Mouse (Mus musculus) frontal cortex, adult (tissue): Measurements from ENCODE around the gene Ubap1.

Experiments
- ATAC-seq: cut with Nextera tagmentation; 2 replicates; pipeline ENCODE4 v1.9.2; 2017; ENCODE audit warnings: mild to moderate bottlenecking, moderate library complexity, mixed read lengths; ENCODE audit not compliant: low TSS enrichment

Gene Ubap1

DNA sequence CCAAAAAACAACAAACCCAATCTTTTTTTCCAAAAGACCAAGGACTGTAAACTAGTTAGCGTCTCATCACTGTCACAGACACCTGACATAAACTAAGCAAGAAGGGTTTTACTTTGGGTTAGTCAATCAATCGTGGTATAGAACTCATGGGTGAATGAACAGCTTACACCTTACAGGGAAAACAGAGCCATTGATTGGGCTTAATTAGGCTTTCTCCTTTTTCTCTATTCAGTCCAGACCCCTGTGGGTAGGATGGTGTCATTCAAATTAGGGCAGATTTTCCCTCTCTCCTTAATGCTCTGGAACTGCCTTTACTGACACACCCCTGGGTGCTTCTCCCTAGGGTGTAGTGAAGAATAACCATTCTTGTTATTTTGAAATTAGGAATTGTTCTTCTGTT lies 8.4 kb downstream of the Ubap1 start:
- ATAC-seq = no peak

DNA sequence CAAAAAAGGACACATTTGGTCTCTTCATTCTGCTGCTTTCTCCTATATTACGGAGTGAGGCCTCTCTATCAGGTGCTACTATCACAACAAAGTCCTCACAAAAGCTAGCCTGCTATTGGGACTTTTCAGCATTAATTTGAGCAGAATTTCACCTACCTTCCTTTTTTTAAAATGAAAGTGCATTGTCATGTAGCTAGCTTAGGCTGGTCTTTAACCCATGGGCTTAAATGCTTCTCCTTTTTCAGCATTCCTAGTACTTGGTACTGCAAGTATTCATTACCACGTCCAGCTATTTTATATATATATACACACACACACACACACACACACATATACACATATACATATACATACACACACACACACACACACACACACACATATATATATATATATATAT lies 9.9 kb downstream of the Ubap1 start:
- no peak for ATAC-seq

DNA sequence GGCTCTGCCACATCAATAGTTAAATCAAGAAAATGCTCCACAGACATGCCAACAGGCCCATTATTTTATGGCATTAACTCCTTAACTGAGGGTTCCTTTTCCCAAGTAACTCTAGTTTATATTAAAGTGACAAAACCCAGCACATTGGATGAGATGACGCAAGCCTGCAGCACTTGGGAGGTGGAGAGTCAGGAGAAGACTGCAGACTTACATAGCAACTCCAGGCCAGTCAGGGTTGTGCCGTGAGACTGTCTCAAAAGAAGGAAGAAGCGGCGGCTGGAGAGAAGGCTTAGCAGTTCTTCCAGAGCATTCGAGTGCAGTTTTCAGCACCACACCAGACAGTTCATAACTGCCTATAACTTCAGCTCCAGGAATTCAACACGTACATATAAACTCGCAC lies 10.6 kb downstream of the Ubap1 start:
- no peak for ATAC-seq

DNA sequence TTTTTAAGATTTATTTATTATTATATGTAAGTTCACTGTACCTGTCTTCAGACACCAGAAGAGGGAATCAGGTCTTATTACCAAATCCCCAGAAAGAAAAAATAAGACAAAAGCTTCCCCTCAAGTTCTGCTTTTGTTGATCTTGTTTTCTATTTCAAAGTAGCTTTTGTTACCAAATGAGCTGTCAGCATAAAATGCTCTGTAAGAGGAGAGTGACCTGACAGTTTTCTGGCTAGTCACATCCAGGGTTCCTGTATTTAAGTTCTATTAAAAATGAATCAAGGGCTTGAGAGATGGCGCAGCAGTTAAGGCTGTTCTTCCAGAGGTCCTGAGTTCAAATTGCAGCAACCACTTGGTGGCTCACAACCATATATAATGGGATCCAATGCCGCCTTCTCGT lies 12.3 kb downstream of the Ubap1 start:
- ATAC-seq = no peak

DNA sequence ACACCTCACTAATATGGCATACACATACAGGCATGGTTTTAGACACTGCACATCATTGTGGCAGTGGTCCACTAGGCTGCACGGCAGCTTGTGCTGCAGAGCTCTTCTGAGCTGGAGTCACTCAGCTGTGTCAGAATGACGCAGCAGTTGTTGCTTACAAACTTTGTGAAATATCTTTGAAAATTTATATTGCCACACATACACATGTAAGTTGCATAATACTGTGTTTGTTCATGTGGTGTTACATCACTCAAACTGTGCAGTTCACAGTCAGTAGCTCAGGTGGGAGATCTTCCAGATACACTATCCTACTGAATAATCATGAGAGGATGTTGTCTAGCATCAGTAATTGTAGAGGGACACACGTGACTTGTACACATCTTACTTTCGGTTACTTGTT lies 19.4 kb downstream of the Ubap1 start:
- ATAC-seq = no peak

DNA sequence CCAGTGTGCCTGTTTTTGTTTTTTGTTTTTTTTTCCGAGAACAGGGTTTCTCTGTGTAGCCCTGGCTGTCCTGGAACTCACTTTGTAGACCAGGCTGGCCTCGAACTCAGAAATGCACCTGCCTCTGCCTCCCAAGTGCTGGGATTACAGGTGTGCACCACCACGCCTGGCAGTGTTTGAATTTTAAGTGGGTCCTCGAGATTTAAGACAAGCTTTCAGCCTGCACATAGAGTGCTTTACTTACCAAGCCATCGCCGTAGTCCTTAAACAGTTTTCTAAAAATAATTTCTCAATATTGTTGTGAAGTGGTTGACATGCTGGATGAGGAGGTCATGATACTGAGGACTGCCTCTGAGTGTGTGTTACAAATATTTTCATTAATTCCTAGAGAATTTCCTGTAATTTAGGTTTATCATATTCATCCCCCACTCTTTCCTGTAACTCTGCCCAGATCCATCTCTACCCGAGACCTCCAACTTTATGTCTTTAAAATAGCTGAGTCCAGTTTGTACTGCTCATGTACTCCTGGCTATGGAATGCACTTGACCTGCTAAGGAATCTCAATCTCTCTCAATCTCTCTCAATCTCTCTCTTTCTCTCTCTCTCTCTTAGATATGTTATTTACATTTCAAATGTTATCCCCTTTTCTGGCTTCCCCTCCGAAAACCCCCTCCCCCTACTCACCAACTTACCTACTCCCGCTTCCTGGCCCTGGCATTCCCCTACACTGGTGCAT lies 21.1 kb downstream of the Ubap1 start:
- no peak for ATAC-seq

DNA sequence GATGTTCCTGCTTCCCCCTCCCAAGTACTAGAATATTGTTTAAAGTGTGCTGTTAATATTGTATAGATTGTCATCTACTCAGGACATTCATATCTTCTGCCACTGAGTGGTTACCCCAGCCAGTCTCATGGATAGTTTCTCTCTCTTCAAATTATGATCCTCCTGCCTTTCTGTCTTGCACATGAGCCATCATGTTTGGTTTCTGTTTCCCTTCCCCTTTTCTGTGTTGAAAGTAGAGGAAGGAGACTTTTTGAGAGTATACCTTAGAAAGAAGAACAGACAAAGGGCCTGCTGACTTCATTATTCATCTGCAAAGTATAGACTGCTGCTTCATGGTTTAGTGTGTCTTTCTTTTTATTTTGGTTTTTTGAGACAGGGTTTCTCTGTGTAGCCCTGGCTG lies 28.8 kb downstream of the Ubap1 start:
- ATAC-seq = no peak

DNA sequence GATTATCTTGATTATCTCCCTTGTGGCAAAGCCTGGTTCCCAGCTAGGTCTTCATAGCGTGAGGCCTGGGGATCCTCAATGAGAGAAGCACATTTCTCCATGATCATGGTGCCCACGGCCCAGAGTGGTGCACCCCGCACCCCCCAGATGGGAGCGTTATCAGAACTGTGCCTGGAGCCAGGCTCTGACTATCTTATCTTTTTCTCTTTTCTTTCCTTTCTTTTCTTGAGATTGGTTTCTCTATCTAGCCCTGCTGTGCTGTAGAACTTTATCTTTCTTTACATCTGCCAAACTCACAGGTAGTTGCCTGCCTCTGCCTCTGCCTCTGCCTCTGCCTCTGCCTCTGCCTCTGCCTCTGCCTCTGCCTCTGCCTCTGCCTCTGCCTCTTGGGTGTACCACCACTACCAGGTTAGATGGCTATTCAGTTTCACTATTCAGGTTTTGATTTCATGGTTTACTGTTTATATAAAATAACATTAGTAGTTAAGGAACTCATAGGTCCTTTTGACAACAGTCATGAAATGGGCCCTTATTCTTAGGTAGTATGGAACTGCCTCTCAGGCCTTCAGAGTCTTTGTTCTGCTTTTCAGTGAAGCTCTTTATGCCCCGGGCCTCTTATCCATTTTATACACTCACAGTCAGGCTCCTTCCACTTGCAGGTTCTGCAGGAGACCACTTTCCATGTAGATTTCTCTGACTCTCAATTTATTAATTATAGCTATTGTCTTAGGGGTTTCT lies 32.6 kb downstream of the Ubap1 start:
- ATAC-seq = no peak

DNA sequence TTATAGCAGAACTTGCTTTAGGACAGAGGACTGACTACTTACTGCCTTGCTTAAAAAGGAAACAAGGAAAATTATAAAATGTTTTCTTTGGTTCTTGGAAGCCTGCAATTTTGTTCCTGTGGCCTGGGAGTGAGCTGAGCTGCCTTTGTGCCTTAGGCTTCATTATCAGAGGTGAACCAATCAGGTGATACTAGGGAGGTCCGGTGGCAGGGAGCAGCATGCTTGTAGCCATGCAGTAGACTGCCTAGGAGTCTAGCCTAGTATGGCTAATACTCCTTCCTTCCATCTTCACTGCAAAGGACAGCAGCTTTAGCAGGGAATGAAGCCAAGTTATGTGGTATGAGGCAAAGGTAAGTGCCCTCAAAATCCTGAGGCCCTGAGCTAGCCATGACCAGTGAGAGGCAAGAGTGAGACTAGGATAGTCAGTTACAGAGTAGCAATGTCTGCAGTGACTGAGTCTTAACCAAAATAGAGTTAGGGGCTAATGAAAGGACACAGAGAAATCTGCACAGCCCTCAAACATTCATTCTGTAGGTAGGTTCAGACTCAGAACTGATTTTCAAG lies 37.7 kb downstream of the Ubap1 start:
- ATAC-seq = no peak

DNA sequence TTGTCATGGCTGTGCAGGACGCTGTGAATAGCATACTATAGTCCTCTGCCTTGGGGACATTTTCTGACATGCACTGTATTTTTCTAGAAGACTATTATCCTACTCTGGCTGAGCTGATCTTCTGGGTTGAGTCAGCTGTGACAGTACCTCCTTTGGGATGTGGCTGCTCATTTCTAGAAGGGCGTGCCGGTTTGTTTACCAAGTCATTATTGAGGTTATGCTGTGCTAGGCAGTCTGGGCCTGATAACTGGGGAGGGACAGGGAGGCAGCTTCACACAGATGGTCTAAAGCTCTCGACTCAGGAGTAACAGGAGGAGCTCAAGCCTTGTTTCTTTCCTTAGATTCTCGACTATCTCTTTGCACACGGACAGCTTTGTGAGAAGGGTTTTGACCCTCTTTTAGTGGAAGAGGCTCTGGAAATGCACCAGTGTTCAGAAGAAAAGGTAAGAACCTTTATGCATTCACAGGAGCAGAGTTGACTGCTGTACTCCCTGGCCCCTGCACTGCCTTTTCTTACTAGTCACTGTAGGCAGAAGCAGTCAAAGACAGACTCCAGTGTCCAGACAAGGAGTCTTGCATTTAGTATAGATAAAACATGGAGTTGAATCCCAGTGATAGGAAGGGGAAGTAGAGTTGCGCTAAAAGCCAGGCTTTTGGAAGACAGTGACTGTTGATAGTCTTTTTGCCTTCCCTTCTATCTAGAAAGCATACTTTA lies 39.1 kb downstream of the Ubap1 start:
- 0 out of 2 replicates have a peak, but pooled peaks have one; percentile 11 for ATAC-seq

DNA sequence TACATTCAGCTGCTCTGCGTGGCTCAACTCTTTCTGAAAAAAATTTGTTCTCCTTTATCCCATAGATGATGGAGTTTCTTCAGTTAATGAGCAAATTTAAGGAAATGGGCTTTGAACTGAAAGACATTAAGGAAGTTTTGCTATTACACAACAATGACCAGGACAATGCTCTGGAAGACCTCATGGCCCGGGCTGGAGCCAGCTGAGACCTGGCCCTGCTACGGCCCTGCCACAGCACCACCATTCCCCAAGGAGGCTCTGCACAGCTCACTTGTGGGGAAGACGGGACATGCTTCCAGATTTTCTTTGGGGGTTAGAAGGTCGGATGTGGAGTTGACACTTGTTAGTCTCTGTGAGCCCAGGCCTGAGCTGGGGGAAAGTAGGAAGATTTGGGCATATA lies 39.8 kb downstream of the Ubap1 start:
- ATAC-seq = no peak

DNA sequence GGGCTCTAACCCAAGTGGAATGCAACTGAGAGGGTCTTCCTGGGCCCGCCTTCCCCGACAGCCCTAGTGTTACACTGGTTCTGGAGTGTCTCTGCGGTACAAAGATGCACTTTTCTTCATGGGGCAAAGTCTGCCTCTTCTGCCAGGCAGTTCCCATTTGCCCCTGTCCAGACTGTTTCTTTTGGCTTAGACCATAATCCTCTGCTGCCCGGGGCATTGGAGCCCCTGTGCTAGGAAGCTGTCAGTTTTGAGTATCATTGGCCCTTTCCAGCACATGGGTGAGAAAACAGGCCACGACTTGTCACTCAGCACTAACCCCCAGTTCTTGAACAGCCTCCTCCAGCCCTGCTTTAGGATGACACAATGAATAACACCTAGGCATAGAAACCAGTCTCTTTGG lies 40.4 kb downstream of the Ubap1 start:
- ATAC-seq = no peak

DNA sequence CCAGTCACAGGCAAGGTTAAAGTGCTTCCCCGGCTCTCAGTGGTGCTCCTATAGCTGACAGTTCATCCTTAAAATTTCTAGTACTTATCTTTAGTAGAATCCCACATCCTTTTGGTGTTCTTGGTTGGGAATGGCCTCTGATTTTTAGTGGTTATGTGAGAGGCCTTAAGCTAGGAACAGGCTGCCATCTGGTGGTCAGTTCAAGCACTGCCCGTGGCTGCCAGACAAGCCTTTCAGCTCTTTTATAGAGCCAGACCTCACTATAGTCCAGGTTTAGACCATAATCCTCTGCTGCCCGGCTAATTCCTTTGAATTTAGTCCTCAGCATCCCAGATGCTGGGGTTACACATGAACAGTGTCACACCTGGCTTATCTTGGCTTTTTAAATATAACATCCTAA lies 41.3 kb downstream of the Ubap1 start:
- peak; percentile 82 for ATAC-seq

DNA sequence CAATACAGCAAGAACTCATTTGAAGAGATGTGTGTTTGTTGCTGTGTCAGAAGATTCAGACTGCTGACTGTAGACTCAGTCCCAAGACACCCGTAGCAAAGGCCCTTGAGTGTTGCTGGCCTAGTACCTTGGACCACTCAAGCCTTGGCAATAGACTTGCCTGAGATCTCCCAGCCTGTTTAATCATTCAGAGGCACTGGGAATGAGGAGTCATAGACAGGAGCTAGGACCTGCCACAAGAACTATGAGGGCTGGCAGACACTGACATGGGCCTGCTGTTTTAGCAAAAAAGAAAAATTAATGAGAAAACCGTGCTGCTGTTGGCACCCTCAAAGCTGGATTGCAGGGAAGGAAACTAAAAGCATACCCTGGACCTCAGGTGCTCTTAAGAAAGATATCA lies 42.2 kb downstream of the Ubap1 start:
- ATAC-seq = no peak

DNA sequence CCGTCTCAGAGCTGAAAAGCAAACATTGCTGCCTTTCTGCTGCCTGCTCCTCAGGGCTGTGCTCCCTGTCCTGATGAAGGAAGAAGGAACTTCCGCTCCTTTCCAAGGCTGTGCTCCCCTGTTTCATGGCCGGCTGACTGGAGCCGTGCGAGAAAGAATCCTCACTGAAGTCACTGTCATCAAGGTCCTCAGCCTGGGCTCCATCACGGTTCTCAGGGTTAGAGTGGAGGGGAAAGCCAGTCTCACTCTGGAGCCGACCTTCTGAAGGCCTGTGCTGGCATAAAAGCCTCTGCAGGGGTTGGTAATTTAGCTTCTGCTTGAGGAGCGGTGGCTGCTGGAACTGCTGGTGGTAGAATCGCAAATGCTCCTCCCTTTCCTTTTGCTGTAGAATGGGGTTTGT lies 45.9 kb downstream of the Ubap1 start:
- ATAC-seq = no peak

DNA sequence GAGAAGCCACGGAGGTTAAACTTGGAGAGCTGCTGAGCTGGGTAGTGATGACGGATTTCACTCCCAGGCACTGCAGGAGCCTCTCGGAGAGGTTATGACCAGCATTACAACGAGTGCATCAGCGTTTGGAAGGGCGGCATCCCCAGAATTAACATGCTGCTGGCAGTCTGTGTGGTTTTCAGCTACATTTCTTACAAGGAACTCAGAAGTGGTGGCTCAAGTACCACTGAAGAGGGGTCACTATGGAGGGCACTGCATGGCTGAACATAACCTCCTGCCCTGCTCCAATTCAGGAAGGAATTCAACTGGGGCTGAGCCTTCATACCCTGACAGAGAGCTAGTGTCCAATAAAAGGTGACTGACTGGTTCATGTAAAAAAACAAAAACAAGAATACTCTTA lies 49.6 kb downstream of the Ubap1 start:
- ATAC-seq = no peak

DNA sequence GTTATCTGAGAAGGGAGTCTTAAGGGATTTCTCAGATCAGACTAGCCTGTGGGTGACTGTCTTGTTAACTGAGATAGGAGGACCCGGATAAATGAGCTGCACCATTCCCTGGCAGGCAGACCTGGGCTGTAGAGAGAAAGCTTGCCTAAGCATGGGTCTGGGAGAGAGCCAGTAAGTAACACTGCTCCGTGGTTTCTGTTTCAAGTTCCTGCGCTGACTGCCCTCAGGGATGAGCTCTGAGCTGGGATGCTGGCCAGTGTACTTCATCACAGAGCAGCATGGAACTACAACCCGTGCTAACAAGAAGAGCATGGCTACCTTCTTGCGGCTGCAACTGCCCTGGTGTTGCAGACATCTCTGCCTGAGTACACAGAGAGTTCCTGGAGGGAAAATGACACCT lies 51.1 kb downstream of the Ubap1 start:
- no peak for ATAC-seq

DNA sequence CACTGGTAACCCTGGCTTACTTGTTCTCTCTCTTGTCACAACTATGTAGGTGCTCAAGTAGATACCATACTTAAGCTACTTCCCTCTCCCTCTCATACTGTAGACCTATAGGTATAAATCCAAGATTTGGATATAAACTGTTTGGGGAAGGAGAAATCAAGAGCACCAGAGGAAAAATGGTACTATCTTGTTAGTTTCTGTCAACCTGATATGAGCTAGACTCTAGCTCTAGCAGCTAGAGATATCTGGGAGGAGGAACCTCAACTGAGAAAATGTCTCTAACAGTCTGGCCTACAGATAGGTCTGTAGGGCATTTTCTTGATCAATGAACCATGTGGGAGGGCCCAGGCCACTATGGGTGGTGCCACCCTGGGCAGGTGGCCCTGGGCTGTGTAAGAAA lies 52.4 kb downstream of the Ubap1 start:
- no peak for ATAC-seq

DNA sequence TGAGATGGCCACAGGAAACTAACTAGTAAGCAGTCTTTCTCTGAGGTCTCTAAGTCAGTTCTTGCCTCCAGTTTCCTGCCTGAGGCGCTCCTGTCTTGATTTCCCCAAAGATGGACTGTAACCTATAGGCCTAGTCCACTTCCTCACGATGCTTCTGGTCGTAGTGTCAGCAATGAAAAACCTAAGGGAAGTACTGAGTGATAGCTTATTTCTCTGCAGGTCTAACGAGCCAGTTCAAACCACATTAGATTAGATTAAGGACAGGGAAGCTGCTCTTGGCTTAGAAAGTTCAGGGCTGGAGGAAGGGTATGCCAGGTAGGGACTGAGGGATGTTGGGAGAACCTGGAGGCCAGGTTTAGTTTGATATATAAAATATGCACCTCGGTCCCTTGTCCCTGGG lies 52.8 kb downstream of the Ubap1 start:
- no peak for ATAC-seq

DNA sequence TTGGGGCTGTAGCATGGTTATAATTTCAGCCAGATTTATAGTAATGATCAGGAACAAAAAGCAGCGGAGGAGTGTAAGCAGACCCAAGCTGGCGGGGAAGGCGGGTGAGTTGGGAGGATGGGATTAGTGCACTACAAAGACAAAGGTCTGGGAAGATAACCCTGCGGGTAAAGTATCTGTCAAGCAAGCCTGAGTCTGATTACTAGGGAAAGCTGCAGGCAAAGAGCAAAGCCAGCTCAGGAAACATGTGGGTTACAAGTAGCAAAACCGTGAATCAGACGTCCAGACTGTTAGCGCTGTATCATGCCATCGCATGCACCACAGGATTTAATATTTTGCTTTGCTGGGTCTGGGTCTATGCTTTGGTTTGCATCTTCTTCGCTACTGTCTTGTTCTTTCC lies 57.8 kb downstream of the Ubap1 start:
- no peak for ATAC-seq

DNA sequence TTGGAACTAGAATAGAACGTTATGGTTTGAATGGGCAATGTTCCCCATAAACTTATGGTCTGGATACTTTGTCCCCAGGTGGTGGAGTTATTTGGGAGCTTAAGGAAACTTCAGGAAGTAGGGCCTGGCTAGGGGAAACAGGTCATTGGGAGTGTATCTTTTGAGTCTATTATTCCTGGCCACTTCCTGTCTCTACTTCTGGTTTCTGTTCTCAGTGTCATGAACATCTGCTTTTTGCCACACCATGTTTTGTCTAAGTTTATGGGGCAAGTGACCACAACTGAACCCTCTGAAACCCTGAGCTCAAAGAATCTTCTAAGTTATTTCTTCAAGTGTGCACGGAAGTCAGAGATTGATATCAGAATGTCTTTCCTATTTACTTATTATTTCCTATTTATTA lies 58.6 kb downstream of the Ubap1 start:
- ATAC-seq = no peak

DNA sequence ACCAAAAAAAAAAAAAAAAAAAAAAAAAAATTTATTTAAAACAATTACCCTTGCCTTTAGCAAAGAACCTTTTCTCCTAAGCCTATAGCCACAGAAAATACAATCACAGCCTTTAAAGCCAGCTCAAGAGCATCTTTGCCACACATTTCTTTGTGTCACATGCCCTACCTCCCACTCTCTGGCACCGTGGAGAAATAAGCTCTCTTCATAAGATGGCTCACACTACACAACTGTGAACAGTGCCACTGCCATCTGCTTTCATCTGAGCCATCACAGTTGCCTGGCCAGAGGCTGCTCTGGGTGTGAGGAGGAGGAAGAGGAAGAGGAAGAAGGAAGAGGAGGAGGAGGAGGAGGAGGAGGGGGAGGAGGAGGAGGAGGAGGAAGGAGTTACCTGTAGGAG lies 60.5 kb downstream of the Ubap1 start:
- peak; percentile 80 for ATAC-seq

DNA sequence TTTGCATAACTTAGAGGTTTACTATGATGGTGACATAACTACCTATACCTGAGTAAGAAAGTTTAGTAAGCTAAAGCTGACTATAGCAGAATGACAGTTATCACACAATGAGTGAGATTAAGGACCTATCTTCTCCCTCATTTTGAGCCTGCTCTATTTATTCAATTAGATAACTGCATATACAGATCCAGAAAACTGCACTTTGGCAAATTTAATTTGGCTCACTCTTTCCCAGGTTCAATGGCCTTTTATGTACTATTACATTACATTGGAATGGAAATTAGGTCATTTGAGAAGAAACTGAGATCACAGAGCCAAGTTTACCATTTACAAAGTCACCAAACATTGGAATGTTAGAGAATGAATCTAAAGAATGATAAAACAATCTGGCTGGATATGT lies 68.2 kb downstream of the Ubap1 start:
- no peak for ATAC-seq
